Mouse (Mus musculus) hindbrain, postnatal 0 days (tissue): ENCODE results near the gene Ncdn. TPM values are rescaled to one million over a fixed set of nuclear protein-coding genes. Genes with fewer than 3 reads are reported as not detected.
A peak's percentile ranks its signal among the peaks of the same experiment; 100 is the strongest.

ENCODE experiments used
- ATAC-seq: fragments of 200-750 bp; cut with Nextera tagmentation; 2 replicates; pipeline ENCODE4 v1.8.0; 2017; ENCODE audit warnings: mild to moderate bottlenecking, moderate TSS enrichment, moderate library complexity
- DNase-seq: peaks from one replicate; pipeline ENCODE4 v3.0.0-alpha.2; 2015; ENCODE audit warnings: low spot score
- H3K27ac ChIP-seq: fragments of 300-500 bp; sonication (generic); 2 replicates; pipeline ENCODE4 v1.5.1; 2014; ENCODE audit warnings: mild to moderate bottlenecking
- H3K27me3 ChIP-seq: fragments of 300-500 bp; sonication (generic); 2 replicates; pipeline ENCODE4 v1.6.1; 2014; ENCODE audit warnings: low read length, mixed read lengths; ENCODE audit not compliant: insufficient read depth
- H3K36me3 ChIP-seq: fragments of 300-500 bp; sonication (generic); 2 replicates; pipeline ENCODE4 v1.6.1; 2014; ENCODE audit warnings: low read length, mixed read lengths; ENCODE audit not compliant: insufficient read depth
- H3K4me1 ChIP-seq: fragments of 300-500 bp; sonication (generic); 2 replicates; pipeline ENCODE4 v1.6.1; 2014; ENCODE audit warnings: antibody characterized with exemption, low read length, mixed read lengths; ENCODE audit not compliant: insufficient read depth
- H3K4me2 ChIP-seq: fragments of 300-500 bp; sonication (generic); 2 replicates; pipeline ENCODE4 v1.6.1; 2014; ENCODE audit warnings: low read depth, mild to moderate bottlenecking, low read length, moderate library complexity, mixed read lengths
- H3K4me3 ChIP-seq: fragments of 300-500 bp; sonication (generic); 2 replicates; pipeline ENCODE4 v1.5.1; 2014; ENCODE audit warnings: low read length
- H3K9ac ChIP-seq: fragments of 300-500 bp; sonication (generic); replicated peaks from 2 replicates; pipeline ENCODE4 v1.6.1; 2014; ENCODE audit warnings: mild to moderate bottlenecking, low read length, moderate library complexity, mixed read lengths
- H3K9me3 ChIP-seq: fragments of 300-500 bp; sonication (generic); 2 replicates; pipeline ENCODE4 v1.6.1; 2016; ENCODE audit warnings: low read length, mixed read lengths
- CTCF ChIP-seq: IDR thresholded peaks from 2 replicates; pipeline ENCODE4 v1.5.1; 2016; ENCODE audit warnings: antibody characterized with exemption, control low read depth, low read depth
- WGBS: fragments of 180-500 bp; shearing (Covaris S2); extraction: QIAGEN DNeasy Blood & Tissue Kit; methylation state at CpG from one replicate; pipeline ENCODE4 v1.1.7; 2014; 5-methylcytosine and 5-hydroxymethylcytosine counted together
- polyA plus RNA-seq: library from polyadenylated mRNA; unstranded; fragments of >200 nt; fragmentation: Nextera tagmentation; extraction: Ambion mirVana; gene quantifications from 2 replicates; pipeline ENCODE4 v1.2.1, GENCODE M21; 2015
- total RNA-seq: library from RNA; depleted of rRNA; stranded (reverse); fragments of >200 nt; gene quantifications from 2 replicates; pipeline ENCODE4 v1.2.3, GENCODE M21; 2014; rRNA removed

Ncdn gene
- 380 and 389 TPM in 2 replicates for total RNA-seq
- 149 and 158 TPM in 2 replicates for polyA plus RNA-seq

- Histone ChIP-seq H3K9ac (peak within 1 kb of the TSS; percentile 91), H3K27me3 (no peaks in the 10 kb centered on the region), H3K4me3 (peak within 1 kb of the TSS; percentile 92), H3K9me3 (no peaks in the 10 kb centered on the region), H3K4me1 (peaks cover 32% of the 10 kb centered on the region), H3K27ac (peak within 1 kb of the TSS; percentile 87), H3K36me3 (no peaks in the 10 kb centered on the region), H3K4me2 (peak within 1 kb of the TSS; percentile 75)
- ATAC-seq (peak; percentile 96), DNase-seq (peak; percentile 98)
- TF ChIP-seq CTCF = peak; percentile 1; the same call in 1 of the 2 replicates
- under 1% methylated on average over 70 of the region's 71 CpGs for WGBS
Observed at GRCm38 (mm10) chr4:126753268-126754230, at the start of gene Ncdn, which contains the start of gene AU040320. TSS of gene Ncdn (minus strand) at chr4:126753438. TSS of gene AU040320 (plus strand) at chr4:126753544.

- TF ChIP-seq CTCF = no peak
- ATAC-seq = no peak
- WGBS = 94% methylated on average over 8 of the region's 8 CpGs
Observed at GRCm38 (mm10) chr4:126802174-126802573, 48.9 kb upstream of the Ncdn start.

GRCm38 (mm10) chr4:126792341-126793102 lies 39.3 kb upstream of the Ncdn start:
- ATAC-seq (no peak), DNase-seq (no peak)
- Histone ChIP-seq H3K4me3 (no peak overlapping the region), H3K4me2 (no peak overlapping the region), H3K4me1 (no peaks in the 10 kb centered on the region), H3K27ac (no peak overlapping the region), H3K27me3 (no peaks in the 10 kb centered on the region), H3K9ac (no peak overlapping the region), H3K36me3 (peaks cover 22% of the 10 kb centered on the region), H3K9me3 (no peaks in the 10 kb centered on the region)
- WGBS = 90% methylated on average over 7 of the region's 7 CpGs
- no peak for TF ChIP-seq CTCF

More at GRCm38 (mm10) chr4:126802174-126802573, 48.9 kb upstream of the Ncdn start:
- H3K27ac ChIP-seq = no peak overlapping the region
- H3K36me3 ChIP-seq = no peaks in the 10 kb centered on the region
- H3K4me3 ChIP-seq = no peak overlapping the region
- H3K9me3 ChIP-seq = no peaks in the 10 kb centered on the region
- no peak for DNase-seq
- H3K4me1 ChIP-seq = no peaks in the 10 kb centered on the region
- H3K9ac ChIP-seq = no peak overlapping the region
- H3K27me3 ChIP-seq = no peaks in the 10 kb centered on the region
- no peak overlapping the region for H3K4me2 ChIP-seq

- DNase-seq = no peak
Observed at GRCm38 (mm10) chr4:126782996-126783395, 29.8 kb upstream of the Ncdn start.

GRCm38 (mm10) chr4:126782512-126782911 lies 29.3 kb upstream of the Ncdn start:
- H3K4me2 ChIP-seq = no peak overlapping the region
- H3K4me3 ChIP-seq = no peak overlapping the region
- no peaks in the 10 kb centered on the region for H3K36me3 ChIP-seq
- H3K9ac ChIP-seq = no peak overlapping the region
- ATAC-seq (no peak), DNase-seq (no peak)
- H3K4me1 ChIP-seq = peaks cover 3% of the 10 kb centered on the region; the same call in 1 of the 2 replicates
- H3K27ac ChIP-seq = no peak overlapping the region
- H3K27me3 ChIP-seq = no peaks in the 10 kb centered on the region
- TF ChIP-seq CTCF = no peak
- 85% methylated on average over 8 of the region's 8 CpGs for WGBS
- no peaks in the 10 kb centered on the region for H3K9me3 ChIP-seq

More at GRCm38 (mm10) chr4:126782996-126783395, 29.8 kb upstream of the Ncdn start:
- WGBS = 67% methylated on average over 8 of the region's 8 CpGs
- Histone ChIP-seq H3K4me1 (peaks cover 3% of the 10 kb centered on the region; the same call in 1 of the 2 replicates), H3K36me3 (no peaks in the 10 kb centered on the region), H3K9me3 (no peaks in the 10 kb centered on the region), H3K4me2 (no peak overlapping the region), H3K27ac (no peak overlapping the region), H3K27me3 (no peaks in the 10 kb centered on the region), H3K4me3 (no peak overlapping the region), H3K9ac (no peak overlapping the region)
- ATAC-seq = no peak
- TF ChIP-seq CTCF = no peak

GRCm38 (mm10) chr4:126781871-126782270 lies 28.6 kb upstream of the Ncdn start:
- H3K4me3 ChIP-seq = no peak overlapping the region
- peaks cover 3% of the 10 kb centered on the region; the same call in 1 of the 2 replicates for H3K4me1 ChIP-seq
- WGBS = 69% methylated on average over 3 of the region's 3 CpGs
- no peaks in the 10 kb centered on the region for H3K9me3 ChIP-seq
- no peak overlapping the region for H3K9ac ChIP-seq
- no peak overlapping the region for H3K27ac ChIP-seq
- DNase-seq = no peak
- TF ChIP-seq CTCF = no peak
- no peaks in the 10 kb centered on the region for H3K36me3 ChIP-seq
- no peak for ATAC-seq
- H3K27me3 ChIP-seq = no peaks in the 10 kb centered on the region
- H3K4me2 ChIP-seq = no peak overlapping the region
